Mouse (Mus musculus) urinary bladder, adult 2 months (tissue): ENCODE results near the gene Ebf1. TPM values are rescaled to one million over a fixed set of nuclear protein-coding genes. Genes with fewer than 3 reads are reported as not detected.
"Not testable (repeated sequence)": the region's sequence is repeated elsewhere in the genome, so short reads cannot be mapped to it uniquely, and the experiment has no call there.

Experiments
- DNase-seq: peaks from one replicate; pipeline ENCODE4 v3.0.0; 2022; ENCODE audit warnings: low spot score
- polyA plus RNA-seq: library from polyadenylated mRNA; depleted of rRNA; stranded (reverse); fragments of >200 nt; gene quantifications from 2 replicates; pipeline ENCODE4 v1.2.3, GENCODE M21; 2012; rRNA removed

Ebf1 gene
- polyA plus RNA-seq, result 9.6 and 10.6 TPM in 2 replicates

DNA sequence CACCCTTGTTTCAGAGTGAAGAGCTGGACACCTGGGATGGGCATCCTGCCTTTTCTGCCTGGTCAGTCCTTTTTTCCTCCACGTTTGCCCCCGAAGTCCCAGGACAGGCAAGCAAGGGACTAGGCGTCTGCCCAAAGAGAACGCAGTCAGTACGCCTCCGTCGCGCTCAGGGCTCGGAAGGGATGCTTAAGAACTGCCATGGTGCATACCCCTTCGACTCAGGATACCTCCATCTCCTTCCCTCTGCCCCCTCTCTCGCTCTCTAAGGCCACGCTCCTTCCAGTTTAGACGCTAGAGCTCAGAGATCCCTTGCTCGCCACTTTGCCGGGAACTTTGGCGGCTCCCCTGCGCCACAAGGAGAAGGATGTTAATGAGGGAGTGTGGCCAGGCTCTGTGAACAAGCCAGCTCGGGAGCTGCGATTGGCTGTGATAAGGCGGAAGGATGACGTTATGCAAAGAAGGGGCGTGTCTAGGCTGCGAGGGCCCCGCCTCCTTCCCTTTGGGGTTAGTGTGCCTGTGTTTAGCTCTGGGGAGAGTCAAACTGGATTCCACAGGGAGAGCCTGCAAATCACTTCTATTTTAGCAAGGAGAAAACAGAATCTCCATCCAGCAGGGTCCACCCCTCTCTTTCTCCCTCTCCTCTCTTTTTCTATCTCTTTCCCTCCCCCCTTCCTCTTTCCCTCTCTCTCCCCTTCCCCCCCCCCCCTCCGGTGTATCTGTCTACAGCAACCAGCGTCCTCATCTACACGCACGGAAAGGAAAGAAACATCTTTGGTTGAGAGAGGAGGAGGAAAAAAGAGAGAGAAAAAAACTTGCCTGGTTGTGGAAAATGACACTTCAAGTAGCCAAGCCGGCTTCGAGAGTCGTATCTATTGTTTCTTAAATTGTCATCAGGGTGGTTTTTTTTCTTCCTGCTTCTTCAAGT is at the start of gene Ebf1:
Ebf1 (plus strand) TSS at position 530 of the 925 bp plus-strand sequence.
- DNase-seq, result no peak

DNA sequence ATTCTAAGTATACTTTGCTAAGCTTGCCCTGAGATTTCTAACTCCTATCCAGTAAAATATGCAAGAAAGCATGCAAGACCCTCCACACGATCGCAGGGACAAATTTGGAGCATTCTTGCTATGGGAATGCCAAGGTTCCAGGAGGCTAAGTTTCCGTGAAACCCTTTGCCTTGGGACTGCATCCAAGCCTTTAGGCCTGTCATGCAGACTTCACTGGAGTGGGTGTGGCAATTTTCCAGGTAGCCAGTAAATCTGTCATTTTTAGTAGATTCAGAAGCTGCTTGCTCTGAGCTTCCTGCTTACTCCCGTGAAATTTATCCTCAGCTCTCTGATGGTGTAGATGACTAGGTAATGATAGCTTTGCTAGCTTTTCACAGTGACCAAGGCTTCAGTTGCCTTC is 46.8 kb upstream of the Ebf1 start:
- DNase-seq, result not testable (repeated sequence)

DNA sequence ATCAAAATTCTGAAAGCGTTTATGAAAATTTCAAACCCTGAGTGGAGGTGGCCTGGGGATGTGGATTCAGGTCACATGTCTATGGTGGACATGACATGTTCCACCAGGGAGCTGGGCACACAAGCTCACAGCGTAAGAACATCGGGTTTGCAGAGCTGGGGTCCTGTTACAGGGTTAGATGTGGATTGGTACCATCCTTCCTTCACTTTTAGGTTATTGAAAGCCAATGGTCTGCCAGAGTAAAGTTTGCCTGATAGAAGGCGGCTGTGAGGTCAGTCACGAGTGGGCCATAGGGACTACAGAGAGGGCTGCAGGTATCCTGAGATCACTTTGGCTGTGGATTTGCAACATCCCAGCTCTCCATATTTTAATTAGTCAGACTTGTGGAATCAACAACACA is 44.3 kb upstream of the Ebf1 start:
- no peak for DNase-seq

DNA sequence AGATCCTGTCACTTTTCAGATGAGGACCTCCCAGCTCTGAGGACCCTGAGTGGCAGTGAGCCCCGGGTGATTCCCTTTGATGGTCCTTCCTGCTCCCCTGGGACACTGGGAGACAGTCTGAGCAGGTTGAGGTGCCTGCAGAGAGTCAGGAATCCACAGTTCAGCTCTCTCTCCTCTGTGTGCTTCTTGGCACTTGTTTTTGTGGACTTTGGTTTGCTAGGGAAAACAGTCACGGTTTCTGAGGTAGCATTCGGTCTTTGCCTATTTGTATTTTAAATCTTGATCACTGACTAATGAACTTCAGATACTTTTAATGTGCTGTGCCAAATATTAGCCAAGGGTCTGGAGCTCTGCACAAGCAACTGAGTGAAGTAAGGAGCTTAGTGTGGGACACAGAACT is 43.7 kb upstream of the Ebf1 start:
- DNase-seq, result no peak

DNA sequence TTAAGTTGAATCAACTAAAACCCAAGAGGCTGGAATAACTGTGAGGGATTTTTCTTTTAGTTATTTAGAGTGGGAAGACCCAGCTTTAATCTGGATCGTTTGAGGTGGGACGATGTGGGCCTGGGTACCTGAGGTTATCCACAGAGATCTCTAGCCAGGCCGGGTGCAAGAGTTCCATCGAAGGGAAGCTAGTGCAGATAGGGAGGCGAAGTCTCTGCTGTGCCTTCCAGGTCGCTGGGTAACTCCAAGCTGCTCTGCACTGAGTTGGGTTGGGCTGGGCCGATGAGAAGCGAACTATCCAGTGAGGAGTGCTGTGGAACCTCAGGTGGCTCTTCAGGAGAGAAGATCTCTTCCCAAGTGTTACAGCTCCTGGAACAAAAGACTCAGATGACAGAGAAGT is 42.7 kb upstream of the Ebf1 start:
- no peak for DNase-seq

DNA sequence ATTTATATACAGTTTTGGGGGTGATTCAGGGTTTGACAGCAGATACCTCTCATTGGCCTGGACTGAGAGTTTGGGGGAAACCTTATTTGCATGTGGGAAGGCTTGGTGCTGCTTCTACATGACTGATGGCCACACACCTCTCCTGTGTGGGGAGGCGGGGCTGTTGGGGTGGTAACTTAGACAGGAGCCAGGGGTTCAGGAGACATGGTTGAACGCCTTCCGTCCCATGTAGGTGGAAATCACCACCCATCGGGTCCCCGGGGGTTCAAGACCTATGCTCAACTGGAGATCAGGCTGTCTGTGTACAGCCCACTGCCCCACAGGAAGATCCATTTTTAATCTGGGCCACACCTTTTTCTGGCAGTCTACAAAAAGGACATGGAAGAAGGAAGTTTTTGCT is 42.3 kb upstream of the Ebf1 start:
- DNase-seq, result no peak

DNA sequence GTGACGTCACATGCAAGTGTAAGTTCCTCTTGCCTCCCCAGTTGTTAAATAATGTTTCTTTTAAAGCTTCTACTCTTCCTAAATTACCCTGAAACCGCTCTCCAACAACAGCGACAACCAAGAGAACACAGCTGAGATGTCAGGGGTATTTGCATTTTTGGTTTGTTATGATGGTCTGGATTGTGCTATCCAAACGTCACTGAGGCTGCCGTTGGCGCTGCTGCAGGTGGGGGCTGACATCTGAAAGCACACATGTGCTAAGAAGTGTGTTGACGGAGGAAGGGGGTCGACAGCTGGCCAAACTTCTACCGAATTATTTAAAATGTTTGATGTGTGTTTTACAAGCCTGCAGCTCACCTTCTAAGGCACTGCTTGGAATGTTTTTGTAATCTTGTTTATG is 39.2 kb upstream of the Ebf1 start:
- DNase-seq, result no peak

DNA sequence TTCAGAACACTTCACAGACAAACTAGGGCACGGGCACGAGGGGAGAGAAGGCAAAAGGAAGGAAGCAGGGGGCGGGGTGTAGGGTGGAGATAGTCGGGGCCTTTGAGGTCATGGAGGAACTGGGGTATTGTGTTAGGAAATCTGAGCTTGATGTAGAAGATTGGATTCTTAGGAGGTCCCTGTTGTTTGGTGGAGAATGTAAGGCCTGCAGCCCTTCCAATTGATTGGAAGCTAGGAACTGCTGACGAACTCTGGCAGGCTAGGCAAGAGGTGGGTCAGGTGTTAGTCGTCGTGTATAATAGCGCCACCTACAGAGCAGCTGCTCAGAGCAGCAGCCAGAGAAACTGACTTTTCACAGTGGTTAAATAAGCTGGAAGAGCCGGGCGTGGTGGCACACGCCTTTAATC is 35.8 kb upstream of the Ebf1 start:
- no peak for DNase-seq

DNA sequence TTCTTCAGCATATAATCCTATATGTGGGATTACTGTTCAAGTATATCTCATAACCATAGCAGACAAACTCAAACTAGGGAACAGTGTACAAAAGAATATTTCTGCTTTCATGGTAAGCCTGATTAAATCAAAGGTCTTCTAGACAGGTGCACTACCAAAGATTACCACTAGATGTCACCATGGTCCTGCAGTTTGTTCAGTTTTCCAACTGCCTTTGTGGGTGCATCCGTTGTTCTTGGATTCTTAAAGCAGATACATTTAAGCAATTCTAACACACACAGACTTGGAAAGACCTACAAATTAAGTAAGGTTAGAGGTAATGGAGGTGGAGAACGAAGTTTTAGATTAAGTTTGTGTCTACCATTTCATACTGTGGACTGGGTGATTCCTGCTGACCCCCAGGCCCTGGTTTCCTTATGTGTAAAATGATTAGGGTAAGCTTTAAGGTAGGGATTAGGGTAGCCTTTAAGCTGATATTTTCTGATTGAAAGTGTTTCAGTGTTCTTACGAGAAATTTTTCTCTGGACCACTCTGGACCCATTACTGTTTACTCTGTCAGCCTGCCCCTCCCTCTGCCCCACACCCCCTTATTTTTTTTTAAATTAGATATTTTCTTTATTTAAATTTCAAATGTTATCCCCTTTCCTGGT is 30.9 kb upstream of the Ebf1 start:
- DNase-seq, result no peak

DNA sequence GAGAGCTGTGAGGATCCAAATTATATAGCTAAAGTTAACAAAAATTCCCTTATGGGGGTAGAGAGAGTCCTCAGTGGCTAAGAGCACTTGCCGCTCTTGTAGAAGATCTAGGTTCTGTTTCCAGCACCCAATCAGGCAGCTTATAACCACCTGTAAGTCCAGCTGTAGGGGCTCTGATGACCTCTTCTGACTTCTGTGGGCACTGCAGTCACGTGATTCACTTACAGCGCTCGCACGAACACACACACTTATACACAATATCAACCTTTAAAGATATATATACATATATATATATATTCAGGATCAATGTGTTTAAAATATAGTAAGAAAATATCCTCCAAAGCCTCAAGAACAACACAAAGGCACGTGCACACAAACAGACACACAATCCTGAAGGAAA is 24.1 kb upstream of the Ebf1 start:
- no peak for DNase-seq

DNA sequence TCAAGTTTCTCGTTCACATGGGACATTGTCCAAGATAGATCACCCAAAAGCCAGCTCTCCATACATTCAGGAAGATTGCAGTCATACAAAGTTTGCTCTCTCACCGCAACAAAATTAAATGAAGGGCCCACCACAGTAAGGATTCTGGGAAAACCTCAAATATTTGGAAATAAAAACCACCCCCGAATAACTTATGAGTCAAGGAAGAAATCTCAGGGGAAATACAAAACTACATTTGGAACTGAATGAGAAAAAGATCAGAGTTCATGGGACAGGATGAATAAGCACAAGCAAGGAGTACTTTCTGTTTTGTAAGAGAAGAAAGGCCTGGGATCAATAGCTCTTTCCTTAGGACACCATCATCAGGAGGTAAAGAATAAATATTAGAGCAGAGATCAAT is 22.3 kb upstream of the Ebf1 start:
- DNase-seq, result no peak

DNA sequence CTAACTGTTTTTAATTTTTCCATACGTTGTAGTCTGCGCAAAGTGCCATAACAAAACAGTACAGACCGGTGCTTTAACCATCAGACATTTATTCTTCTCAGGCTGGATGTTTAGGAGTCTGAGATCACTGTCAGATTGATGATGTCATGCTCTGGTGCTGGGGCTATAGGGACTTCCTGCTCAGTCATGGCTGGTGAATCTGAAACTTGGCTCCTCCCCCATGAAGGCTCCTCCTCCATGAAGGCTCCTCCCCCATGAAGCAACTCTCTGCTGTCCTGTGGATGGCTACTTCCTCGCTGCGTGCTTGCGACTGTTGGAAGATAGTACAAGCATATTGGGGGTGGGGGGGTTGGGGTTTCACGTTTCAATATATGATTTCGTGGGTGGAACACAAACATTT is 10.2 kb upstream of the Ebf1 start:
- no peak for DNase-seq

DNA sequence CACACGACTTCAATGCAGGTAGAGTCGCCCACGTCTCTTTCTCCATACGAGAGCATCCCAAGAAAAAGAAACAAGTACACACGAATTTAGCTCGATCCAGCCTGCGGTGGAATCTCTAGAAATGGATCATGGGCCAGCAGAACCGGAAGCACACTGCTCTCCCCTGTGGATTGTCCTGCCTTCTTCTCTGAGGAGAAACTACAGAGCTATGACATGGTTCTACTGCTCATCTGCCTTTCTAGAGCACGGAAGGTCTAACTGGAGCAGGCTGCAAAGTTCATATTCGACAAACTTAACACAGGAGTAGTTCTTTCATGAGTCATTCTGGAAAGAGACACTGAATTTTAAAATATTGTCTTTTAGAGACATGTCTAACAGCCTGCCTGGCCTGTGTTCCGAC is 8.5 kb upstream of the Ebf1 start:
- no peak for DNase-seq

DNA sequence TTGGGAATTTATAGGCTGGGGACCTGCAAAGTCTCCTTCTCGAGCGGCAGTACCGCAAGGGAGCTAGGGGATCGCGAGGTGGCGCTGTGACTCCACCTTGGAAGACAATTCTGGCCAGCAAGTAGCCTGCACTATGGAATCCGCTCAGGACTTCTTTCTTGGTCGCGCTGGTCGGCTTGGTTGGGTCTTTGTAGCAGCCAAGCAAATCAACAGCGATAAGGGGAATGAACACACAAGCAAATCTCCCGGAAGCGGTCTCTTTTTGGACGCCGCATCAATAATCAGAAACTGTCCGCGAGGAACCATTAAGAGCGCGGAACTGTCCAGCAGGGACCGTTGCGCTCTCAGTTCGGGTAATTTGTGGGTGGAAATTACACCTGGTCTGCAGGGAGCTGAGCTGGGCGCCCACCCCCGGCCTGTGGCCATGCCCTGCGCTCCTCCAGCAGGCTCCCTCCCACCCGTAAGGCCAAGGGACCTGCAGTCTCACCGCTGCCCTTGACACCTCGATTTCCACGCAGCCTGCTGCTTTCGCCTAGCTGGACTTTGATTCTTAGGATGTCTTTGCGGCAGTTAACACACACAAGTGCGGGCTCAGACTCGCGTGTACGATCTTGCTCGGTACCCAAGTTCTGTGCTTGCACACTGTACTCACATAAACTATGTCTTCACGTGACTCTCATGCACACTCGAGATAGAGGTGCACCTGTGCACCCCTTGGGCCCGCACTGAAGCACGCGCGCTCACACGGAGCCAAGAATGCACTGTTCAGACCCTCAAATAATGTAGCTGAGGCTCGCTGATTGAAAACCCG is 5.9 kb upstream of the Ebf1 start:
- DNase-seq, result peak; percentile 62

DNA sequence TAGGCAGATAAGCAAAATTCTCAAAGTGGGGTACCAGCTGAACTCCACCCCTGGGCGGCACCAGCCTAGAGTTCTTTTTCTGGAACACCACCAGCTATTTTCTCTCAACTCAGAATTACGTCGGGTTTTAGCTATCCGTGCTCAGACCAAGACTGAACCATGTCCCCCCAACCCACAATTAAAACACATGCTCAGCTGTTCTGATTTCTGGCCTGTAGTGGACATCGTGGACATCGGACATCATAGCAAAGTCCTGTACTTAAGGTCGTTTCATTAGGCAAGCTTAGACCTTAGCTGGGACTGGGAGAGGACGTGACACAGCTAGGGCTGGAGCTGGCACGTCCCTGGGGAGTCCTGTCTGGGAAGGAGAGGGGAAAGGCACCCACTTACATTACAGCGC is 5.0 kb upstream of the Ebf1 start:
- DNase-seq, result no peak

DNA sequence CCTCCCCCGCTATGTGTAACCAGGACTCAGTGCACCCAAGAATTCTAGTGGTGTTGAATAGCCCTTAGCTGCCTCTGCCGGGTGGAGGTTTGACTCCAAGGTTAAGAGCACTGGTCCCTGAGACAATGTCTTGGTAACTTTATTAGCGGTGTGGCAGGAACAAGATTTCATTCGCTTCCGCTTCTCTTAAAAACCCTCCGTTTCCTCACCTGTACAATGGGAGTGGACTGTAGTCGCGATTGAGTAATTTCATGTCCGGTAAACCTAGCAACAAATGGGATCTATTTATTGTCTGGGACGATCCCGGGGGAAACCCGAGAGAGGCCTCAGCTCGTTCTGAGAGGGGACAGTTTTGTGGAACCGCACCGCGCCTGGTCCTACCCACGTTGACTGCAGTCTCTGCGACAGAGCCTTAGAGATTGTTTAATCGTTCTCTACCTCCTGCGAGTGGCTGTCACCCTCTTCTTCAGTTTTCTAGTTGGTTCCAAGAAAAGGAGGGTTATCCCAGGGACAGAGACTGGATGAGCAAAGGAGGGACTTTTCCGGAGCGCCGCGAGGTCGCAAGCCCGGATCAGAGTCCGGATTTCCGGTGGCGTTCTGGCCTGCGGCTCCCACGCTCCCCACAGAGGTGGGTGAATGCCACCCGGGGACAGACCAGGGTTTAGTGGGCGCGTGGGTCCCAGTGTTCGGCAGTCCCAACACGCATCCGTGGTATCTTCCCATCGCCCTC is 4.3 kb upstream of the Ebf1 start:
- no peak for DNase-seq

DNA sequence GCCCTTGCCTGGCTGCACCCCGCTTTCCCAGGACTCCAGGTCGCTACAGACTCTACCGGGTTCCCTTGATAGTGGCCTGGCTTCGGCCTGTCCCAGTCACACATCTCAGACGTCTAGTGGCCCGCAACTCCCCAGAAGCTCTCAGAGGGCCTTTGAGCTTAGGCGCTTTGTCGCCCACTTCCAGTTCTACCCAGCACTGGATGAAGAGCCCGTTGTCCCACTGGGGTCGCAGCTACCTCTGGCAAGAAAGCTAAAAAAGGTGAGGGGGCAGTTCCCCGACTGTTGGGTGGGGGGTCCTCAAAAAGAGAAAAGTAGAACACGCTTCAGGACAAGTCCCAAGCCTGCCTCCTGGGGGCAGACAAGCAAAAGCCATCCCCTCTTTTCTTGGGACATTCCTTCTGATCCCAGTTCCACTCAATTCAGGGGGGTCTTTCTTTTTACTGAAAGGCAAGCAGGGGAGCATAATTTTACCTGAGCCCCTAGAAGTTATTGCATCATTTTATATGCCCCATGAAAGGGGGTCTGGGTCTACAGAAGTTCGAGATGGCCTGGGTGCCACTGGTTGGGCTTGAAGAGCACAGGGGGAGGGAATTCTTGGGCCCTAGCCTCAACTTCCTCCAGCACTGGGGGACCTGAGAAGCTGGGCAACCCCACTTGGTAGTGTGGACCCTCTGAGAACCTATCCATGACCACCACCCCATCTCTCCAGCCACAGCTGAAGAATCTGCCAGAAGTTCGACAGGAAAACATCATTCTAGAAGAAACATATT is 3.5 kb upstream of the Ebf1 start:
- no peak for DNase-seq

DNA sequence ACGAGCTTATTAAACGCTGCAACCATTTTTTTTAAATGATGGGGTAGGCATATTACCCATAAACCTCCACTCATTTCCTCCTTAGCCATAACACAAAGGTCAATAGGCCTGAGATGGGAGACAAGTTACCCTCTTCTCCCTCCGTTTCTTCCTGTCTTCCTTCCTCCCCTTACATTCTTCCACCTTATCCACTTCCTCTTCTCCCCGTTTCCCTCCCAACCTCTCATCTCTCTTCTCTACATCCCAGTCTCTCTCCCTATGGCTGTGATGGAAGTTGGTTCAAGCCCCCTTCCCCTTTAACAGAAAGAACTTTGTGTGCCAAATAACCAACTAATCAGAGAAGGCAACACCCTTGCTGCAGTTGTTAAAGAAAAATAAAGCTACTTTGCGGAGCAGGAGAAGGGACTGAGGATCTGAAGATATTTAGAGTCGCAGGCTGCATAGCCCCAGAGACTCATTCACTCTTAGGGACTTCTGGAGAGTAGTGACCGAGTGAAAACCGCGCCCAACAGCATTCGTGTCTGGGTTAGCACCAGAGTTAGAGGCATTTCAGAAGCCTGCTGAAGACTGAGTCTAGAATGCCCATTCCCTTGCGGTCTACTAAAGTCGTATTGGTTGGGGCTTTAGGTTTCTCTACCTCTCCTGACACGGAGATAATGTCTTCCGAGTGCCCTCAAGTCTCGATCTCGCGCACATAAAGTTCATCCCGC is 884 bp upstream of the Ebf1 start:
- no peak for DNase-seq

DNA sequence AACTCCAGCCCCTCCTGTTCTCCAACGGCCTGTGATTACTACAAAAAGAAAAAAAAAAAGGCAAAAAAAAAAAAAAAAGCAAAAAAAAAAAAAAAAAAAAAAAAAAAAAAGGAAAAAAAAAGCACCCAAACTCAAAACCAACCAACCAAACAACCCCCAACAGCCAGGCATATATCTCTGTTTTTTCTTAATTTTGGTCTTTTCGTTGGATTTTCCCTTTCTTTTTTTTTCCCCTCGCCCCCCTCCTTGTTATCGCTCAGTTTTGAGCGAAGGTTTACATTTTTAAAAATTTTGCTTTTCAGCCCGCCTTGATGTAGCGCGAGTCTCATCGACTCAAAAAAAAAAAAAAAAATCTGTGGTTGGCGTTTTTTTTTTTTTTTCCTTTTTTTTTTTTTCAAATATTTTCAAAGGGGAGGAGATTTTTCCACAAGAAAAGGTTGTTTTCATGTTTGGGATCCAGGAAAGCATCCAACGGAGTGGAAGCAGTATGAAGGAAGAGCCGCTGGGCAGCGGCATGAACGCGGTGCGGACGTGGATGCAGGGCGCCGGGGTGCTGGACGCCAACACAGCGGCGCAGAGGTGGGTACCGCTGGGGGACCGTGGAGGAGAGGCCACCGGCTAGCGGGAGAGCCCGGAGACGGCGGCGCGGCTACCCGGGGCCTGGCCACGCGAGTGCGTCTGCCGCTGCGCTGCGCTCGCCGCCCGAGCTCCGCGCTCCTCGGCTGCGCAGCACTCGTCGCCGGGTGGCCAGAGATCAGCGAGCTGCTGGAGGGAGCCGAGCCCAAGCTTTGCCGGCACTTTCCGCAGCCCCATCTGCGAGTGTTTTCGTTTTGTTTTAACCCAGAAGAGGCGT is 843 bp downstream of the Ebf1 start:
- no peak for DNase-seq
